Mouse (Mus musculus): ENCODE data around the gene Spi1.

Gene Spi1

DNA sequence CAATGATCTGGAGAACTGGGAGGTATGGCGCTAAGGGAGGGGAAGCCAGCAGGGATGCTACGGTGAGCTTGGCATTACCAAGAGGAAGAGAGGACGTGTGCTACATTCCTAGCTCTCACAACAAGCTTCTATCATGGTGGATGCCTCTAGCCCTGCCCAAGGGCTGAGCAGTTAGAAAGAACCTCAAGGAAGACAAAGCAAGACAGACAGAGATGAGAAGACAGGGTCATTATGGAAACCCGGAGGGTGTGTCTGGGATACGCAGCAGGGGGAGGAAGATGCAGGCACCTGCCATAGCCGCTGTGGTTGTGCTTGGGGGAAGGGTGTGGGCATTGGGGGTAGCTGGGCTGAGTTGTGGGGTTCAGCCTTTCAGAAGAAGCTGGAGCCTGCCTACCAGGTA lies 41.3 kb downstream of the Spi1 start:
- no peak for DNase-seq (ENCODE audit: low read depth, low spot score)

GRCm38 (mm10) chr2:91125101-91125500 lies 42.9 kb downstream of the Spi1 start:
- DNase-seq (ENCODE audit: low read depth, low spot score): no peak

DNA sequence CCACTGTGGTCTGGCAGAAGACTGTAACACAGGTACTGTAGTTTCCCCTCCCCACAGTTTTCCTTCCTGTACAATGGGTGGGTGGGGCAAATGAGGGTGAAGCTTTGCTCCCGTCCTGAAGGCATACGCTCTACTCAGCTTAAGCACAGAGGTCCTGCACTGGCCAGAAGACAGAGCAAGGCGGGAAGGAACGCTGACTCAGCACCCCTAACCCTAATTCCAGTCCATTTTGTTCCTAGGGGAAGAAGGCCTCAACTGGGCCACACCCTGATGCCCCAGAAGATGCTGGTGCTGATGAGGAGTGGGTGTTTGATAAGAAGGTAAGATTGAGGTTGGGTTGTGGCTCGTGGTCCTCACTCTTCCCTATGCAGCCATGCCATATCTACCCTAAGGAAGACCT lies 46.6 kb downstream of the Spi1 start:
- no peak for DNase-seq (ENCODE audit: low read depth, low spot score)

DNA sequence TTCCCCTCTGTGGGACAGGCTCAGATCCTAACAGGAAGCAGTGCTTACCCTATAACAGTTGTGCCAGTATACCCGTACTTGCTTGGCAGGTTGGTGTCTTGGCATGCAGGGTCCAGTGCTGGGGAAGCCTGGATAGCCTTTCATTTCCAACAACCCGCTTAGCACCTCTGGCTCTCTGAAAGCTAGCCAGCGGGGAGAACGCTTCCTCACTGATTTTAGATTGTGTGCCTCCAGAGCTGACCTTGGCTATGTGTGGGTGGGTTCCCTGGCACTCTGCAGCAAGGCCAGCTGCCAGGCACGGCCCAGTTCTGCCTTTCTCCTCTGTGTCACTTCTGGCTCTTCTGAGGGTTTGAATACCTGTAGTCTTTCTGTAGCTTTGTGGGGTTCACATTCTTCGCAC lies 47.9 kb downstream of the Spi1 start:
- DNase-seq (ENCODE audit: low read depth, low spot score): no peak

GRCm38 (mm10) chr2:91131251-91131650 lies 49.1 kb downstream of the Spi1 start:
- no peak for DNase-seq (ENCODE audit: low read depth, low spot score)

GRCm38 (mm10) chr2:91132035-91132434 lies 49.8 kb downstream of the Spi1 start:
- no peak for DNase-seq (ENCODE audit: low read depth, low spot score)

- no peak for DNase-seq (ENCODE audit: low read depth, low spot score)
Observed at GRCm38 (mm10) chr2:91136513-91137412, 54.6 kb downstream of the Spi1 start.

DNA sequence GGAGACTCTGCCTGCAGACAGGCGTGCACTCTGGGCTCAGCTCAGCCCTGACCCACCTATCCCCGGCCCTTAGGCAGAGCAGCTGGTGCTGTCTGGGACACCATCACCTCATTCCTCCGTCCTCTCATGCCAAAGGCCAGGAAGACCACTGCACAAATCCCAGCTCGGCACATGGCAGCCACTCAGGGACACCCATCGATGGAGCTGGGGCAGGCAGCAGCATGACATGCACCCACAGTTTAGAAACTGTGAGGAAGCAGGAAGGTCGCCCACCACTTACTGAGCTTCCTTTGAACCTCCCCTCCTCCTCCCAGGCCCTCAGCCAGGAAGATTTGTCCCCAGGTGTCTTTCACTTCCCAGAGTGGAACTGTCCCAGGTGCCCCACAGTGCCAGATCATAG lies 55.3 kb downstream of the Spi1 start:
- no peak for DNase-seq (ENCODE audit: low read depth, low spot score)

DNA sequence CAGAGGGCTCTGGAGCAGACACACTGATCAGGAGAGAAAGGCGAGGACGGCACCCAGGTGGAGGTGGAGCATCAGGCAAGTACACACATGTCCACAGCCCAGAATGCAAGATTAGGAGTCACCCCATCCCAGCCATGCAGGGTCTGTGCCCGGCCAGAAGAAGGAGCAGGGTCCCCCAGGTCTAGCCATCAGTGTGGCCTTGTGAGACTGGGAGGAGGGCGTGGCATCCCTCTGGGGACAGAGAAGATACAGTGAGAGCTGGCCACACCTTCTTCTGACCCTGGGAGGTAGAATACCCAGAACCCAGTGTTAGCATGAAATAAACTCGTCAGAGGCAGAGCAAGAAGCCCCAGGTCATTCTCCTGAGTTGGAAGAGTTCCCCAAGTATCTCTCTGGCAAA lies 57.1 kb downstream of the Spi1 start:
- DNase-seq (ENCODE audit: low read depth, low spot score): no peak

DNA sequence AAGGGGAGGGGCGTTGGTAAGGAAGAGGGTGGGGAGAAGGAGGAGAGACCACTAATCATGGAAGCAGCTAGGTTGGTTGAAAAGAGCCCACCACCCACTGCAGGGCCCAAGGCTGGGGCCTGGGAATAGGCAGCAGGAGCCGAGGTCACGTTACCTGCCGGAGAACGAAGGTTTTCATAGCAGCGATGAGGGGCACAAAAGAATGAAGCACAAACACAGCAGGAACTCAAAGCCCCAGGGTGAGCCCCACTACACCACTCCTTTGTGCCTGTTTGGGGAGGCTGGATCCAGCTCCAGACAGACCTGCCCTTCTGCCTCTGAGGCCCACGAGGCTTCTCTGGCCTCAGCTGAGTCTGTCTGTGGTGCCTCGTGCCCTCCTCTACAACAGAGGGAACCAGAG lies 57.6 kb downstream of the Spi1 start:
- DNase-seq (ENCODE audit: low read depth, low spot score): no peak

GRCm38 (mm10) chr2:91142920-91143319 lies 60.7 kb downstream of the Spi1 start:
- no peak for DNase-seq (ENCODE audit: low read depth, low spot score)

DNA sequence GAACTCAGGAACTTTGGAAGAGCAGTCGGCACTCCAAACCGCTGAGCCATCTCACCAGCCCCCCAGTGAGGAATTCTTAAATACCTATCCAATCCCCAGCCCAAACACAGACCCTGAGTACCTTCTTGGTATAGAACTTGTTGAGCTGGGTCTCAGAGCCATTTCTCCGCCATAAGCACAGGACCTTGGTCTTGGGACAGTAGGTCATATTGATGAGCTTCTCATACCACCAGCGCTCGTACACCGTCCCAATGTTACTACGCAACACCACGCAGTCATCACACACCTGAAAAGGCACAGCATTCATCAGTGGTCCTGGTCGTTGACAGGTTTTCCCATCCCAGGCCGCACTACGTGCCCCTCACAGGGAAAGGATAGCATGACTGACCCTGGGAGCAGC lies 61.2 kb downstream of the Spi1 start:
- DNase-seq (ENCODE audit: low read depth, low spot score): no peak

DNA sequence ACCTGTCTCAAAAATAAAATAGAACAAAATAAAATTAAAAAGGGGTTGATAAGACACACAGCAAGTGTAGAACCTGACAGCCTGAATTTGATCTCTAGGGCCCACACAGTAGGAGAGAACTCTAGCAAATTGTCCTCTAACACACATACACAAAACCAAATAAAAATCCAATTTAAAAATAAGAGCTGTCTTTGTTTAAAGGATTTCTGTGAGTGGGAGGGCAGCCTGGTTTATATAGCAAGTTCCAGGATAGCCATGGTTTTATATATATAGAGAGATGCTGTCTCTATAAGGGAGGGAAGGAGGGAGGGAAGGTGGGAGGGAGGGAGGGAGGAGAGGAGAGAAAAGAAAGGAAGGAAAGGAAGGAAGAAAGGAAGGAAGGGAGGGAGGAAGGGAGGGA lies 65.9 kb downstream of the Spi1 start:
- DNase-seq (ENCODE audit: low read depth, low spot score): no peak

DNA sequence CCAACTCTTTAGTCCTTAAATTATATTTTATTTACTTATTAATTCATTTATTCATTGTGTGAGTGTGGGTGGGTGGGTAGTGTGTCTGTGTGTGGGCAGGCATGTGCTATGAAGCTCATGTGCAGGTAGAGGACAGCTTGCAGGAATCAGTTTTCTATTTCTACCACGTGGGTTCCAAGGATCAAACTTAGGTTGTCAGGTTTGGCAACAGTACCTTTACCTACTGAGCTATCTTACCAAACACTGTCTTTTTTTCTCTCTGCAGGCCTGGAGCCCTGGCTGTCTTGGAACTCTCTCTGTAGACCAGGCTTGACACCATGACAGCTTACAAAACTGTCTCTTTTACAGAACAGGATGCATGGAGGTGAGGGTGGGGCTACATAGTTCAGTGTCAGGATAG lies 69.1 kb downstream of the Spi1 start:
- no peak for DNase-seq (ENCODE audit: low read depth, low spot score)

GRCm38 (mm10) chr2:91152885-91153377 lies 70.7 kb downstream of the Spi1 start:
- no peak for DNase-seq (ENCODE audit: low read depth, low spot score)

GRCm38 (mm10) chr2:91154091-91154490 lies 71.9 kb downstream of the Spi1 start:
- no peak for DNase-seq (ENCODE audit: low read depth, low spot score)

- DNase-seq (ENCODE audit: low read depth, low spot score): no peak
Observed at GRCm38 (mm10) chr2:91157002-91157752, 75.0 kb downstream of the Spi1 start.

- DNase-seq (ENCODE audit: low read depth, low spot score): no peak
Observed at GRCm38 (mm10) chr2:91160591-91160990, 78.4 kb downstream of the Spi1 start.

GRCm38 (mm10) chr2:91162952-91163351 lies 80.8 kb downstream of the Spi1 start:
- DNase-seq (ENCODE audit: low read depth, low spot score): no peak

DNA sequence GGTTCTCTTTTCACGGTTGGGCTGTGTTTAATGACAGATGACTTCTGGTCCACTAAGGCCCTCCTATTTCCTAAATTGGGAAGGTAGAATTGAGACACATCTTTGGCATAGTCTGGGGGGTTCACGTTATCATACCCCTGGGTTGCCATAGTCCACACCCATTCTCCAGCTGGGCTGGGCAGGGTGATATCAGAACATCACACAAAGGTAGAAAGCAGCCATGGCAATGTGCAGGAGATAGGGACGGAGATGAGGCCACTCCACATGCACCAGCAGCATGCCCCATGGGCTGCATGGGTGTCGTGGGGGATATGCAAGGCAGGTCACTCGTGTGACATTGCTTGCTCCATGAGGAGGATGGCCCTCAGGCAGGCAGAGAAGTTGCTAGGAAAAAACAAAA lies 81.3 kb downstream of the Spi1 start:
- DNase-seq (ENCODE audit: low read depth, low spot score): no peak

DNA sequence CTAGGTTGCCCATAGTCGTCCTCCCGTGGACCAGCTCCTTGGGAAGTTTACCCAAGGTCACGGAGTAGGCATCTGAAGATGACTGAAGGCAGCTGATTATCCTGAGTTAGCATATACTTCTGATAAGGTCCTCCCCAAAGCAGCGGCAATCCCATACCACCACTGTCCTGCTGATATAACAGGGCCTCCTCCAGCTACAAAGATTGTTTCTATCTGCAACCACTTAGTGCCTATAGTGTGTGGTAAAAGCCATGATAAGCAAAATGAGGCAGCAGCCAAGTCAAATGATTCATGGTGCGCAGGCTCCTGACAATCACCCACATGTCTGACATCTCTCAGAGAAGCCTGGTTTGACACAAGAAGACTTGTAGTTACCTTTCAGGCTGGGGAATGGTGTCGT lies 82.8 kb downstream of the Spi1 start:
- DNase-seq (ENCODE audit: low read depth, low spot score): no peak
